Mouse (Mus musculus) hindbrain, embryonic 12.5 days (tissue): Measurements from ENCODE around the gene Pnmal2. TPM values are rescaled to one million over a fixed set of nuclear protein-coding genes. Genes with fewer than 3 reads are reported as not detected.

Experiments
- ATAC-seq: fragments of 200-750 bp; cut with Nextera tagmentation; 2 replicates; pipeline ENCODE4 v1.8.0; 2017; ENCODE audit warnings: moderate TSS enrichment; ENCODE audit not compliant: low FRiP score
- H3K27ac ChIP-seq: fragments of 300-500 bp; sonication (generic); 2 replicates; pipeline ENCODE4 v1.5.1; 2016; ENCODE audit warnings: mild to moderate bottlenecking
- H3K27me3 ChIP-seq: fragments of 300-500 bp; sonication (generic); 2 replicates; pipeline ENCODE4 v1.6.1; 2016; ENCODE audit warnings: mild to moderate bottlenecking
- H3K36me3 ChIP-seq: fragments of 300-500 bp; sonication (generic); 2 replicates; pipeline ENCODE4 v1.6.1; 2016; ENCODE audit warnings: mild to moderate bottlenecking
- H3K4me1 ChIP-seq: fragments of 300-500 bp; sonication (generic); 2 replicates; pipeline ENCODE4 v1.6.1; 2016
- H3K4me2 ChIP-seq: fragments of 300-500 bp; sonication (generic); replicated peaks from 2 replicates; pipeline ENCODE4 v1.6.1; 2016; ENCODE audit warnings: mild to moderate bottlenecking
- H3K4me3 ChIP-seq: fragments of 300-500 bp; sonication (generic); 2 replicates; pipeline ENCODE4 v1.5.1; 2016; ENCODE audit warnings: mild to moderate bottlenecking
- H3K9ac ChIP-seq: fragments of 300-500 bp; sonication (generic); 2 replicates; pipeline ENCODE4 v1.6.1; 2016; ENCODE audit warnings: mild to moderate bottlenecking, moderate library complexity
- H3K9me3 ChIP-seq: fragments of 300-500 bp; sonication (generic); replicated peaks from 2 replicates; pipeline ENCODE4 v1.6.1; 2016; ENCODE audit warnings: mild to moderate bottlenecking
- WGBS: fragments of 180-500 bp; shearing (Covaris S2); methylation state at CpG from one replicate; pipeline ENCODE4 v1.1.7; 2016; 5-methylcytosine and 5-hydroxymethylcytosine counted together
- polyA plus RNA-seq: library from polyadenylated mRNA; unstranded; fragments of >200 nt; fragmentation: Nextera tagmentation; extraction: Ambion mirVana; gene quantifications from 2 replicates; pipeline ENCODE4 v1.2.1, GENCODE M21; 2016

The Pnmal2 gene
- polyA plus RNA-seq, 1 experiment from 2014 or later, result 55.6 TPM

DNA sequence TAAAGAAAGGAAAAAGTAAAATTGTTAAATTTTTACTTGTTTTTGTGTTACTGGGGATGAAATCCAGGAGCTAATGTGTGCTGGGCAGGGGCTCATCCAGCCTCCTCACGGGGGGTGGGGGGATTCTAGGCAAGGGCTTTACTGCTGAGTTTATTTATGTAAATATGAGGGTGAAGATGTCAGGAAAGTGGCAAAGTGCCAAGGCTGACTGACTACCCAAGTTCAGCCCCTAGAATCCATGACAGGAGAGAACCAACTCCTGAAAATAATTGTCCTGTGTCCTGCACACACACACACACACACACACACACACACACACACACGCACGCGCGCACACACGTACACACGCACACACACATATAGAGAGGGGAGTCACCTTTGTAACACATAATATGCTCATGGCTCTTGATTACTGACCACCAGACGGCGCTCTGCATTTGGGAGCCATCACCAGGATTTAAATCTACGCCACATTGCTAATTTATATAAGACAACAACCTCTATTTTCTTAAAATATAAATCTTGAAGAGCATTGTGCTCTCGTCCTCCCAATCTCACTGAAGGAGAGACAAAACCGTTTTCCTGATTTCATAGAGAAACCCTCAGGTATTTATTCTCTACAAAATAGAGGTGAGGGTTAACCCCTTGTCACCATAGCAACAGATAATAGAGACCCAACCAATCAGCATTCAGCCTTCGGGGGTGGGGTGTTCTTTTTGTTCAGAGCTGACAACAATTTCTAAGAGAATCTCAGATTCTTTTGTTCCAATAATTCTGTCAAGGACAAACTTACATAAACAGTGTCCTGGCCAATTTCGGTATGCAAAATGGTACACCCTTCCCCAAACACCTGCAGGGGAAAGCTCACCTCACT lies 11.5 kb upstream of the Pnmal2 start:
- 40% methylated on average over 14 of the region's 14 CpGs for WGBS
- Histone ChIP-seq H3K4me1 (peaks cover 19% of the 10 kb centered on the region), H3K27me3 (no peaks in the 10 kb centered on the region), H3K27ac (peak overlapping the region; percentile 41), H3K36me3 (no peaks in the 10 kb centered on the region), H3K9ac (no peak overlapping the region), H3K4me3 (no peak overlapping the region), H3K9me3 (no peaks in the 10 kb centered on the region), H3K4me2 (0 out of 2 replicates have a peak overlapping the region, but pooled peaks have one; percentile 3)
- peak; percentile 72 for ATAC-seq

- no peak overlapping the region for H3K4me2 ChIP-seq
- H3K9ac ChIP-seq, result no peak overlapping the region
- no peaks in the 10 kb centered on the region for H3K27me3 ChIP-seq
- H3K4me1 ChIP-seq, result peaks cover 35% of the 10 kb centered on the region
- no peaks in the 10 kb centered on the region for H3K36me3 ChIP-seq
- WGBS, result 45% methylated on average over 4 of the region's 4 CpGs
- no peak overlapping the region for H3K4me3 ChIP-seq
- no peak for ATAC-seq
- H3K27ac ChIP-seq, result no peak overlapping the region
- no peaks in the 10 kb centered on the region for H3K9me3 ChIP-seq
Measured at GRCm38 (mm10) chr7:16937312-16937711, 7.2 kb upstream of the Pnmal2 start.

DNA sequence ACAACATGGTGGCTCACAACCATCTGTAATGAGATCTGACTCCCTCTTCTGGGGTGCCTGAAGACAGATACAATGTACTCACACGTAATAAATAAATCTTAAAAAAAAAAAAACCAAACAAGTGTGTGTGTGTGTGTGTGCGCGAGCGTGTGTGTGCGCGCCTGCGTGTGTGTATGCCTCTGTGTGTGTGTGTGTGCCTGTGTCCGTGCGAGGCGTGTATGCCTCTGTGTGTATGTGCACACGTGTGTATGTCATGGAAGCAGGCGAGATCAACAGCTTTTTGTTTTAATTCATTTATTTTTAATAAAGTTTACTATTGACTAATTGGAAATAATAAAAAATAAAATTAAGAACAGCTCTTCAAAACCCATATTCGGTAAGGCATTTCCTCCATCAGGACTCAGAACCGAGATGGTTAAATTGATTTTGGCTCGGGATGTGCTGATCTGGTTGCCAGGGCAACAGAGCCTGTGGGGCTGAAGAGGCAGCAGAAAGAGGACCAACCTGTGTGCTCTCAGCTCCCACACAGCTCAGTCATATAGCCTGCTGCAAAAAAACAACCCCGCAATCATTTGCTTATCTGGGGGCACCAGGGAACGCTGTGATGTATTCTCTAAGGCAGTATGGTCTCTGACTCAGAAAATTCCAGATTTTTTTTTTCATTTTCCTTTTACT lies 6.2 kb upstream of the Pnmal2 start:
- Histone ChIP-seq H3K4me2 (peak overlapping the region; percentile 38), H3K27me3 (no peaks in the 10 kb centered on the region), H3K4me3 (no peak overlapping the region), H3K9me3 (no peaks in the 10 kb centered on the region), H3K9ac (no peak overlapping the region), H3K27ac (peak overlapping the region; percentile 79), H3K4me1 (peaks cover 26% of the 10 kb centered on the region), H3K36me3 (no peaks in the 10 kb centered on the region)
- 68% methylated on average over 17 of the region's 17 CpGs for WGBS
- ATAC-seq, result peak; percentile 77

DNA sequence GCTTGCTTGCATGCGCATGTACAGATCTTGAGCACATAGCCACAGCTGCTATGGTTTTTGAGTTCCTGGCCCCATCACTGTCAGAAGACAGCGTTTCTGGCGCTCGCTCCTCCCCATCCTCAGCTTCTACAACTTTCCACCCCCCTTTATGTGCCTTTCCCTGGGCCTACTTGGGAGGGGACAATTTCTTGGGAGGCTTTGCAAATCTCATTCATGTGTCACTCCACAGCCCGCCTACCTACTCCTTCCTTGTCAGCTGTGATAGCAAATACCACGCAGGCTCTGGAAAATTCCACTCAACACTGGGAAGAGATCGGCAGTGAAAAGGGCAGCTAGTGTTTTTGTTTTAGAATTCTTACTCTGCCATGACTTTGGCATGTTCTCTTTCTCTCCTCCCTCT lies 4.2 kb upstream of the Pnmal2 start:
- WGBS, result 43% methylated on average over 7 of the region's 7 CpGs
- Histone ChIP-seq H3K9me3 (no peaks in the 10 kb centered on the region), H3K9ac (no peak overlapping the region), H3K4me1 (peaks cover 34% of the 10 kb centered on the region), H3K36me3 (no peaks in the 10 kb centered on the region), H3K27ac (peak overlapping the region; percentile 53; the same call in 1 of the 2 replicates), H3K27me3 (peaks cover 4% of the 10 kb centered on the region), H3K4me2 (no peak overlapping the region), H3K4me3 (no peak overlapping the region)
- ATAC-seq, result no peak

GRCm38 (mm10) chr7:16942861-16943260 lies 1.6 kb upstream of the Pnmal2 start:
- no peaks in the 10 kb centered on the region for H3K36me3 ChIP-seq
- no peak for ATAC-seq
- H3K27me3 ChIP-seq, result peaks cover 29% of the 10 kb centered on the region
- no peak overlapping the region for H3K4me3 ChIP-seq
- peak overlapping the region; percentile 89 for H3K27ac ChIP-seq
- H3K9me3 ChIP-seq, result no peaks in the 10 kb centered on the region
- H3K9ac ChIP-seq, result no peak overlapping the region
- H3K4me1 ChIP-seq, result peaks cover 59% of the 10 kb centered on the region
- H3K4me2 ChIP-seq, result no peak overlapping the region
- WGBS, result 50% methylated on average over 4 of the region's 4 CpGs

GRCm38 (mm10) chr7:16944808-16945315 lies 380 bp downstream of the Pnmal2 start:
- peak; percentile 29; the same call in 1 of the 2 replicates for ATAC-seq
- Histone ChIP-seq H3K4me2 (peak overlapping the region; percentile 85), H3K4me3 (peak overlapping the region; percentile 70), H3K27ac (peak overlapping the region; percentile 89), H3K36me3 (no peaks in the 10 kb centered on the region), H3K9ac (peak overlapping the region; percentile 79), H3K4me1 (peaks cover 67% of the 10 kb centered on the region), H3K9me3 (no peaks in the 10 kb centered on the region), H3K27me3 (peaks cover 46% of the 10 kb centered on the region)
- WGBS, result 1% methylated on average over 22 of the region's 22 CpGs

GRCm38 (mm10) chr7:16945419-16945818 lies 937 bp downstream of the Pnmal2 start:
- H3K4me1 ChIP-seq, result peaks cover 67% of the 10 kb centered on the region
- peak overlapping the region; percentile 85 for H3K4me2 ChIP-seq
- H3K9me3 ChIP-seq, result no peaks in the 10 kb centered on the region
- H3K27ac ChIP-seq, result peak overlapping the region; percentile 89; the same call in 1 of the 2 replicates
- no peak for ATAC-seq
- 8% methylated on average over 17 of the region's 17 CpGs for WGBS
- H3K4me3 ChIP-seq, result peak overlapping the region; percentile 70
- no peaks in the 10 kb centered on the region for H3K36me3 ChIP-seq
- peaks cover 46% of the 10 kb centered on the region for H3K27me3 ChIP-seq
- H3K9ac ChIP-seq, result peak overlapping the region; percentile 79

GRCm38 (mm10) chr7:16946441-16947348 lies 2.2 kb downstream of the Pnmal2 start:
- Histone ChIP-seq H3K4me2 (peak overlapping the region; percentile 85), H3K4me1 (peaks cover 68% of the 10 kb centered on the region), H3K9ac (peak overlapping the region; percentile 79), H3K4me3 (peak overlapping the region; percentile 70), H3K27ac (peak overlapping the region; percentile 58), H3K9me3 (no peaks in the 10 kb centered on the region), H3K27me3 (peaks cover 46% of the 10 kb centered on the region), H3K36me3 (no peaks in the 10 kb centered on the region)
- 2% methylated on average over 53 of the region's 53 CpGs for WGBS
- ATAC-seq, result no peak

DNA sequence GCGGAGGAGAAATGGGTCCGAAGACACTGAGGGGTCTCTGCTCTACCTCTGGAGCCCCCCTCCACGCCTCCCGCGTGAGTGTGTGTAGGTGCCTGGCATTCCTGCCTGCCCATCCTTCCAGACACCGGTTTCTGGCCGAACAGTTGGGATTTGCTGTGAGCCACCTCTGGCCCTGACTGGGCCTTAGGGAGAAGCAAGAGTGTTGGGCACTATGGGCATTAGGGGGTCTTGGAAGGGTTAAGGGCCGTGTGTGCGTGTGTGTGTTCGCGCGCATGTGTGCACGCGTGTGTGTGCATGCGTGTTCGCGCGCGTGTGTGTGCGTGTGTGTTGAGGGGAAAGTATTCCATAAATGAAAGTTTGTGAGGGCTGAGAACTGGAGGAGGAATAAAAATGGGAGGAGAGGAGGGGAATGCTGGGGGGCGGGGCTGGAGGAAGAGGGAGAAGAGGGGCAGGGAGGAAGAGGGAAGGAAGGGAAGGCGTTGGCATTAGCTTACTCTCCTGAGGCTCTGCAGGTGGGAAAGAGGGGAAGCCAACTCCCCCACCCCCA lies 2.9 kb downstream of the Pnmal2 start:
- H3K4me3 ChIP-seq, result peak overlapping the region; percentile 70
- peak overlapping the region; percentile 79 for H3K9ac ChIP-seq
- peaks cover 46% of the 10 kb centered on the region for H3K27me3 ChIP-seq
- H3K36me3 ChIP-seq, result no peaks in the 10 kb centered on the region
- no peaks in the 10 kb centered on the region for H3K9me3 ChIP-seq
- 19% methylated on average over 22 of the region's 22 CpGs for WGBS
- peak overlapping the region; percentile 85 for H3K4me2 ChIP-seq
- H3K27ac ChIP-seq, result peak overlapping the region; percentile 58
- no peak for ATAC-seq
- peaks cover 68% of the 10 kb centered on the region for H3K4me1 ChIP-seq

DNA sequence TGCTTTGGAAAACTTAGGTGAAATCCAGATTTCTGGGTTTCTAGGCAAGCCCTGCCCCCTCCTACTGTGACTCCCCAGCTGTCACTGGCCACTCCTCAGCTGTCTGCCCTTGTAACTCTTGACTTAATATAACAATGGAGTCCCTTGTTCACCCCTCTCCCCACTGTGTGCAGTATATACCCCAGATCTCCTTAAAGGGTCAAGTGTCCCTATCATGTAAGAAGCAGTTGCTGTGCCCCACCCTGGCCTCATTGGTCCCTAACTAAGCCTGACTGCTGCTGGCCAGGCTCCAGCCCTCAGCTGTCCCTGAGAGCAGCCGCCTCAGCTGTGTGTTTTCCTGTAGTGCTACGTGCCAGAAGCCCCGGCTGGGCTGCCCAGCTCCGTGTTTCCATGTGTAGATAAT lies 3.5 kb downstream of the Pnmal2 start:
- H3K9ac ChIP-seq, result peak overlapping the region; percentile 79
- 0 out of 2 replicates have a peak, but pooled peaks have one; percentile 5 for ATAC-seq
- peaks cover 46% of the 10 kb centered on the region for H3K27me3 ChIP-seq
- H3K4me1 ChIP-seq, result peaks cover 68% of the 10 kb centered on the region
- H3K9me3 ChIP-seq, result no peaks in the 10 kb centered on the region
- H3K4me3 ChIP-seq, result peak overlapping the region; percentile 70
- 1% methylated on average over 4 of the region's 4 CpGs for WGBS
- no peaks in the 10 kb centered on the region for H3K36me3 ChIP-seq
- H3K27ac ChIP-seq, result peak overlapping the region; percentile 58
- H3K4me2 ChIP-seq, result peak overlapping the region; percentile 85

- Histone ChIP-seq H3K36me3 (no peaks in the 10 kb centered on the region), H3K9me3 (no peaks in the 10 kb centered on the region), H3K27me3 (peaks cover 46% of the 10 kb centered on the region), H3K9ac (0 out of 2 replicates have a peak overlapping the region, but pooled peaks have one; percentile 58), H3K4me3 (peak overlapping the region; percentile 70; the same call in 1 of the 2 replicates), H3K27ac (0 out of 2 replicates have a peak overlapping the region, but pooled peaks have one; percentile 68), H3K4me2 (peak overlapping the region; percentile 85), H3K4me1 (peaks cover 63% of the 10 kb centered on the region)
- WGBS, result 54% methylated on average over 8 of the region's 8 CpGs
- ATAC-seq, result no peak
Measured at GRCm38 (mm10) chr7:16948923-16949458, 4.5 kb downstream of the Pnmal2 start.
